Mouse (Mus musculus) lung, adult 2 months (tissue): ENCODE measurements at regions not wholly inside any gene's neighbourhood (a gene's known extent, or its start where the extent isn't known, plus 50 kb on each side); places are given as distances from the start of the nearest gene placed in this dataset.
"Not testable (repeated sequence)": the region's sequence is repeated elsewhere in the genome, so short reads cannot be mapped to it uniquely, and the experiment has no call there.

Experiments
- DNase-seq: peaks from one replicate; pipeline ENCODE4 v3.0.0; 2022
- H3K4me1 ChIP-seq: fragments of 200-500 bp; 2 replicates; pipeline ENCODE4 v1.6.1; 2011; ENCODE audit warnings: low read length; ENCODE audit not compliant: control insufficient read depth, insufficient read depth
- H3K4me3 ChIP-seq: fragments of 200-500 bp; replicated peaks from 2 replicates; pipeline ENCODE3; 2011; ENCODE audit warnings: low read depth, mild to moderate bottlenecking, control low read depth, low read length; ENCODE audit errors: extremely low read depth
- CTCF ChIP-seq: fragments of 200-500 bp; IDR thresholded peaks from 2 replicates; pipeline ENCODE4 v1.5.1; 2011; ENCODE audit warnings: mild to moderate bottlenecking, low read length, control low read depth; ENCODE audit not compliant: insufficient read depth
- POLR2A ChIP-seq: fragments of 200-500 bp; IDR thresholded peaks from 2 replicates; pipeline ENCODE4 v1.6.1; 2011; ENCODE audit warnings: low read depth, mild to moderate bottlenecking, control low read depth, low read length, borderline replicate concordance; ENCODE audit errors: extremely low read depth
- WGBS: fragments of 180-500 bp; shearing (Covaris S2); methylation state at CpG from one replicate; pipeline ENCODE4 v1.1.7; 2018; 5-methylcytosine and 5-hydroxymethylcytosine counted together

- no peak for DNase-seq
- Histone ChIP-seq H3K4me3 (no peak overlapping the region), H3K4me1 (no peaks in the 10 kb centered on the region)
- TF ChIP-seq POLR2A (no peak), CTCF (no peak)
- WGBS = 53% methylated on average over 8 of the region's 8 CpGs
Observed at GRCm38 (mm10) chr5:148757236-148757635, 171.9 kb downstream of the Katnal1 start.

- DNase-seq = no peak
- TF ChIP-seq POLR2A = no peak
- peak; percentile 40 for TF ChIP-seq CTCF
- WGBS = 87% methylated on average over 16 of the region's 16 CpGs
- Histone ChIP-seq H3K4me3 (no peak overlapping the region), H3K4me1 (no peaks in the 10 kb centered on the region)
Observed at GRCm38 (mm10) chr5:148756246-148756930, 172.7 kb downstream of the Katnal1 start.

- Histone ChIP-seq H3K4me1 (no peaks in the 10 kb centered on the region), H3K4me3 (no peak overlapping the region)
- WGBS = 77% methylated on average over 8 of the region's 8 CpGs
- no peak for TF ChIP-seq POLR2A
- TF ChIP-seq CTCF = no peak
- no peak for DNase-seq
Observed at GRCm38 (mm10) chr5:148755807-148756206, 173.3 kb downstream of the Katnal1 start.

GRCm38 (mm10) chr5:148754896-148755295, 174.2 kb downstream of the Katnal1 start:
- 45% methylated on average over 10 of the region's 10 CpGs for WGBS
- Histone ChIP-seq H3K4me1 (no peaks in the 10 kb centered on the region), H3K4me3 (no peak overlapping the region)
- no peak for TF ChIP-seq POLR2A
- no peak for TF ChIP-seq CTCF
- no peak for DNase-seq

GRCm38 (mm10) chr5:148754363-148754762, 174.8 kb downstream of the Katnal1 start:
- TF ChIP-seq POLR2A (no peak), CTCF (no peak)
- H3K4me3 ChIP-seq = no peak overlapping the region
- no peak for DNase-seq
- H3K4me1 ChIP-seq = no peaks in the 10 kb centered on the region
- WGBS = 95% methylated on average over 6 of the region's 6 CpGs

- Histone ChIP-seq H3K4me3 (no peak overlapping the region), H3K4me1 (no peaks in the 10 kb centered on the region)
- 76% methylated on average over 4 of the region's 4 CpGs for WGBS
- no peak for DNase-seq
- TF ChIP-seq CTCF (no peak), POLR2A (no peak)
Observed at GRCm38 (mm10) chr5:148753457-148753856, 175.7 kb downstream of the Katnal1 start.

- DNase-seq = no peak
- H3K4me3 ChIP-seq = no peak overlapping the region
- H3K4me1 ChIP-seq = no peaks in the 10 kb centered on the region
- TF ChIP-seq POLR2A (no peak), CTCF (no peak)
- 94% methylated on average over 13 of the region's 13 CpGs for WGBS
Observed at GRCm38 (mm10) chr5:148751980-148752379, 177.1 kb downstream of the Katnal1 start.

GRCm38 (mm10) chr5:148750002-148750734, 179.0 kb downstream of the Katnal1 start:
- no peak for DNase-seq
- Histone ChIP-seq H3K4me1 (no peaks in the 10 kb centered on the region), H3K4me3 (no peak overlapping the region)
- WGBS = 83% methylated on average over 16 of the region's 16 CpGs
- TF ChIP-seq CTCF = no peak
- TF ChIP-seq POLR2A = no peak

- TF ChIP-seq POLR2A (no peak), CTCF (no peak)
- DNase-seq = no peak
- Histone ChIP-seq H3K4me3 (no peak overlapping the region), H3K4me1 (no peaks in the 10 kb centered on the region)
- 85% methylated on average over 21 of the region's 21 CpGs for WGBS
Observed at GRCm38 (mm10) chr5:148747972-148748764, 181.0 kb downstream of the Katnal1 start.

GRCm38 (mm10) chr5:148747549-148747948, 181.6 kb downstream of the Katnal1 start:
- 79% methylated on average over 3 of the region's 3 CpGs for WGBS

GRCm38 (mm10) chr5:148746726-148747125, 182.4 kb downstream of the Katnal1 start:
- H3K4me1 ChIP-seq, DNase-seq, H3K4me3 ChIP-seq: not testable (repeated sequence)
- WGBS = 37% methylated on average over 6 of the region's 6 CpGs

More at GRCm38 (mm10) chr5:148747549-148747948, 181.6 kb downstream of the Katnal1 start:
- DNase-seq = no peak
- TF ChIP-seq CTCF (no peak), POLR2A (no peak)
- Histone ChIP-seq H3K4me1 (no peaks in the 10 kb centered on the region), H3K4me3 (no peak overlapping the region)
